Mouse (Mus musculus): ENCODE results near the gene Ppp1r1b. TPM values are rescaled to one million over a fixed set of nuclear protein-coding genes. Genes with fewer than 3 reads are reported as not detected.

The Ppp1r1b gene
- polyA plus RNA-seq, 1 experiment from 2014 or later, result 5.4 TPM

- H3K27me3 ChIP-seq (ENCODE audit: insufficient read depth, low read length), result peaks cover 91% of the 10 kb centered on the region
Measured at GRCm38 (mm10) chr11:98319120-98319519, 29.1 kb upstream of the Ppp1r1b start.

GRCm38 (mm10) chr11:98319544-98319943 is 28.7 kb upstream of the Ppp1r1b start:
- 18% methylated on average over 4 of the region's 4 CpGs for WGBS (ENCODE audit: insufficient replicate concordance)
- no peak for DNase-seq
- Histone ChIP-seq H3K27me3 (ENCODE audit: insufficient read depth, low read length) (peaks cover 91% of the 10 kb centered on the region), H3K4me1 (ENCODE audit: insufficient read depth) (no peaks in the 10 kb centered on the region), H3K36me3 (replicated peaks; ENCODE audit: insufficient read depth, low read length) (no peaks in the 10 kb centered on the region), H3K4me3 (ENCODE audit: low read depth, low read length) (no peak overlapping the region), H3K27ac (ENCODE audit: low read depth) (no peak overlapping the region), H3K4me2 (ENCODE audit: low read depth, low read length) (no peak overlapping the region), H3K9me3 (ENCODE audit: low read length) (no peaks in the 10 kb centered on the region), H3K9ac (replicated peaks) (no peak overlapping the region)
- no peak for ATAC-seq
- no peak for TF ChIP-seq CTCF (IDR thresholded peaks at IDR 0.05; ENCODE audit: low read depth)
- TF ChIP-seq EP300 (IDR thresholded peaks at IDR 0.05; ENCODE audit: low read depth), result no peak

More at GRCm38 (mm10) chr11:98319120-98319519, 29.1 kb upstream of the Ppp1r1b start:
- Histone ChIP-seq H3K36me3 (replicated peaks; ENCODE audit: insufficient read depth, low read length) (no peaks in the 10 kb centered on the region), H3K4me2 (ENCODE audit: low read depth, low read length) (no peak overlapping the region), H3K27ac (ENCODE audit: low read depth) (no peak overlapping the region), H3K9ac (replicated peaks) (no peak overlapping the region), H3K4me1 (ENCODE audit: insufficient read depth) (no peaks in the 10 kb centered on the region), H3K9me3 (ENCODE audit: low read length) (no peaks in the 10 kb centered on the region), H3K4me3 (ENCODE audit: low read depth, low read length) (no peak overlapping the region)
- ATAC-seq, result no peak
- TF ChIP-seq EP300 (IDR thresholded peaks at IDR 0.05; ENCODE audit: low read depth) (no peak), CTCF (IDR thresholded peaks at IDR 0.05; ENCODE audit: low read depth) (no peak)
- 6% methylated on average over 15 of the region's 15 CpGs for WGBS (ENCODE audit: insufficient replicate concordance)
- DNase-seq, result no peak

- H3K9ac ChIP-seq (replicated peaks), result no peak overlapping the region
- DNase-seq (no peak), ATAC-seq (no peak)
- no peaks in the 10 kb centered on the region for H3K4me1 ChIP-seq (ENCODE audit: insufficient read depth)
- no peak overlapping the region for H3K4me3 ChIP-seq (ENCODE audit: low read depth, low read length)
- peaks cover 93% of the 10 kb centered on the region for H3K27me3 ChIP-seq (ENCODE audit: insufficient read depth, low read length)
- H3K4me2 ChIP-seq (ENCODE audit: low read depth, low read length), result no peak overlapping the region
- H3K9me3 ChIP-seq (ENCODE audit: low read length), result no peaks in the 10 kb centered on the region
- H3K36me3 ChIP-seq (replicated peaks; ENCODE audit: insufficient read depth, low read length), result no peaks in the 10 kb centered on the region
- TF ChIP-seq CTCF (IDR thresholded peaks at IDR 0.05; ENCODE audit: low read depth), result no peak
- TF ChIP-seq EP300 (IDR thresholded peaks at IDR 0.05; ENCODE audit: low read depth), result no peak
- H3K27ac ChIP-seq (ENCODE audit: low read depth), result no peak overlapping the region
- WGBS (ENCODE audit: insufficient replicate concordance), result 4% methylated on average over 2 of the region's 2 CpGs
Measured at GRCm38 (mm10) chr11:98319944-98320343, 28.3 kb upstream of the Ppp1r1b start.

GRCm38 (mm10) chr11:98320381-98320780 is 27.8 kb upstream of the Ppp1r1b start:
- Histone ChIP-seq H3K4me2 (ENCODE audit: low read depth, low read length) (no peak overlapping the region), H3K4me1 (ENCODE audit: insufficient read depth) (no peaks in the 10 kb centered on the region), H3K36me3 (replicated peaks; ENCODE audit: insufficient read depth, low read length) (no peaks in the 10 kb centered on the region), H3K4me3 (ENCODE audit: low read depth, low read length) (no peak overlapping the region), H3K9me3 (ENCODE audit: low read length) (no peaks in the 10 kb centered on the region), H3K27me3 (ENCODE audit: insufficient read depth, low read length) (peaks cover 98% of the 10 kb centered on the region), H3K27ac (ENCODE audit: low read depth) (no peak overlapping the region), H3K9ac (replicated peaks) (no peak overlapping the region)
- no peak for DNase-seq
- no peak for TF ChIP-seq CTCF (IDR thresholded peaks at IDR 0.05; ENCODE audit: low read depth)
- ATAC-seq, result no peak
- 18% methylated on average over 12 of the region's 12 CpGs for WGBS (ENCODE audit: insufficient replicate concordance)

GRCm38 (mm10) chr11:98320806-98321676 is 27.2 kb upstream of the Ppp1r1b start:
- H3K4me3 ChIP-seq (ENCODE audit: low read depth, low read length), result no peak overlapping the region

GRCm38 (mm10) chr11:98321677-98322003 is 26.6 kb upstream of the Ppp1r1b start:
- Histone ChIP-seq H3K4me2 (ENCODE audit: low read depth, low read length) (no peak overlapping the region), H3K4me3 (ENCODE audit: low read depth, low read length) (no peak overlapping the region), H3K9ac (replicated peaks) (no peak overlapping the region), H3K4me1 (ENCODE audit: insufficient read depth) (no peaks in the 10 kb centered on the region), H3K27me3 (ENCODE audit: insufficient read depth, low read length) (peaks cover 100% of the 10 kb centered on the region), H3K27ac (ENCODE audit: low read depth) (no peak overlapping the region), H3K9me3 (ENCODE audit: low read length) (no peaks in the 10 kb centered on the region), H3K36me3 (replicated peaks; ENCODE audit: insufficient read depth, low read length) (no peaks in the 10 kb centered on the region)
- TF ChIP-seq CTCF (IDR thresholded peaks at IDR 0.05; ENCODE audit: low read depth), result no peak
- TF ChIP-seq EP300 (IDR thresholded peaks at IDR 0.05; ENCODE audit: low read depth), result no peak
- WGBS (ENCODE audit: insufficient replicate concordance), result 2% methylated on average over 5 of the region's 5 CpGs
- ATAC-seq (no peak), DNase-seq (no peak)

More at GRCm38 (mm10) chr11:98320806-98321676, 27.2 kb upstream of the Ppp1r1b start:
- no peak overlapping the region for H3K27ac ChIP-seq (ENCODE audit: low read depth)
- no peak overlapping the region for H3K9ac ChIP-seq (replicated peaks)
- DNase-seq (no peak), ATAC-seq (no peak)
- no peaks in the 10 kb centered on the region for H3K9me3 ChIP-seq (ENCODE audit: low read length)
- no peak for TF ChIP-seq CTCF (IDR thresholded peaks at IDR 0.05; ENCODE audit: low read depth)
- no peak for TF ChIP-seq EP300 (IDR thresholded peaks at IDR 0.05; ENCODE audit: low read depth)
- H3K4me2 ChIP-seq (ENCODE audit: low read depth, low read length), result no peak overlapping the region
- no peaks in the 10 kb centered on the region for H3K36me3 ChIP-seq (replicated peaks; ENCODE audit: insufficient read depth, low read length)
- WGBS (ENCODE audit: insufficient replicate concordance), result 2% methylated on average over 30 of the region's 30 CpGs
- no peaks in the 10 kb centered on the region for H3K4me1 ChIP-seq (ENCODE audit: insufficient read depth)
- peaks cover 100% of the 10 kb centered on the region for H3K27me3 ChIP-seq (ENCODE audit: insufficient read depth, low read length)
